Mouse (Mus musculus): ENCODE measurements around the gene Map2k4.

DNA sequence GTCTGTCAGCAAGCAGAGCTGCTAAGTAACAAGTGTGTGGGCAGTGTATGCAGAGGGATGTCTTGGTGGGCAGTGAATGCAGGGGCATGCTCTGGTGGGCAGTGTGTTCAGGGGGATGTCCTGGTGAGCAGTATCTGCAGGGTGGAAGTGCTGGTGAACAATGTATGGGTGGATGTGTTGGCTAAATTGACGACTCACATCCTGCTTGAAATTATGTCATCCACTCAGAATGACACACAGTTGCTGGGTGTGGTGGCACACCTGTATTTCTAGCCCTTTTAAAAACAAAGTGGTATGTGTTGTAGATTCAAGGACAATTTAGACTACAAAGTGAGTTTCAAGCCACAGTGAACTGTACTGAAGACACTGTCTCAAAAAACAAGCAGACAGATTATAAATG, 30.1 kb upstream of the Map2k4 start:
- TF ChIP-seq POLR2A (IDR thresholded peaks at IDR 0.05; ENCODE audit: borderline replicate concordance, extremely low read depth, low read depth, low read length) (no peak), CTCF (IDR thresholded peaks at IDR 0.05; ENCODE audit: insufficient read depth, low read length) (no peak)

Measured in lung, adult 2 months (tissue).